Comparison of ENCODE assay signal across 9 mouse cellular contexts in the genomic region with DNA sequence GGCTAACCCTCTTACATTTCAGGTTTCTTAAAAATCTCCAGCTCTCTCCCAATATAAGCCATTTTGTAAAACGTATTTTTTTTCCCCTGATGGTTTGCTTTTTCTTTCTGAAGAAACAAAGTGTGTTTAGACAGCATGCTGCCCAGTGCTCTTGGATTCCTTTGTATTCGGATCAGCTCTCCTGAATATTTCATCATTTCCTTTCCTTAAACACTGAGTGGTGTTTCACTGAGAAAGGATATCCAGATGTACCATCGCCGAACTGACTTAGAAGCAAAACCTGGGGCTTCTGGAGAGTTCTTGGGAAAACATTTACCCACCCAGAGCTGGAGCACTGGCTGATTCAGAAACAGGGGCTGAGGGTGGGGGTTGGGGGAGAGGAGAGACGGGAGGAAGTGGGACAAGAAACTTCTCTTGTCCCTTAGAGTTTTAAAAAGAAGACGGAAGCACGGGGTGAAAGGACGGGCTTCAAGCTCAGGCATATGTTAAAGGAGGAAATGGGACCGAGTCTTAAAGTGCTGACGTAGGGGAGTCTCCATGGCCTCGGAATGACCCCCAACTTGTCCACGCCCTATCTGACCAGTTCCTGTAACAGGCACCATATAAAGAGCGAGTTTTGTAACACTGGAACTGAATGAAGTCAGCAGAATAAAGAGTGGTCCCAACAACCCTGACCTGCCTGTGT.
DNase-seq lines count a peak whose midpoint lies in the region; ATAC-seq and TF ChIP-seq lines count a peak whose summit lies in the region.
"Had no signal": no experiment of that assay in that cellular context is flagged by ENCODE, and none has a peak within 500 bp of the region (broad histone marks: within the 10 kb centered on the region; RNA-seq: fewer than 3 reads in every experiment).

No protein-coding gene starts in this region.

- H3K27me3 ChIP-seq in intestine, embryonic 15.5 days (replicated peaks) = no peaks in the 10 kb centered on the region
- H3K27me3 ChIP-seq: neural tube, embryonic 12.5 days had no signal

- H3K4me2 ChIP-seq in intestine, embryonic 15.5 days (replicated peaks) = peak overlapping the region; percentile 1; the same call in 1 of the 2 replicates
- H3K4me2 ChIP-seq: neural tube, embryonic 12.5 days had no signal

- no peak for DNase-seq in layer of hippocampus, adult 2 months (ENCODE audit: low spot score in 2 of 2)
- DNase-seq in layer of hippocampus, adult 18-20 months (ENCODE audit: low spot score in 2 of 2) = no peak
- peak; percentile 78 for DNase-seq in lung, postnatal 25 days (ENCODE audit: low spot score)
- no peak for DNase-seq in cerebellum, adult 9-10 months
- no peak for DNase-seq in layer of hippocampus, adult 9-10 months (ENCODE audit: low spot score)
- DNase-seq in spleen, adult 12 weeks (ENCODE audit: low spot score) = no peak

- no peak overlapping the region for H3K4me3 ChIP-seq in layer of hippocampus, adult 2 months
- no peak overlapping the region for H3K4me3 ChIP-seq in brown adipose tissue, adult 24 weeks (ENCODE audit: insufficient read depth, low read depth, low read length)
- H3K4me3 ChIP-seq in intestine, embryonic 15.5 days (replicated peaks) = no peak overlapping the region
- H3K4me3 ChIP-seq: neural tube, embryonic 12.5 days had no signal

- H3K9me3 ChIP-seq in intestine, embryonic 15.5 days = no peaks in the 10 kb centered on the region
- H3K9me3 ChIP-seq: neural tube, embryonic 12.5 days had no signal

- peak; percentile 38; the same call in 1 of the 2 replicates for ATAC-seq in intestine, embryonic 15.5 days

- H3K36me3 ChIP-seq in intestine, embryonic 15.5 days = no peaks in the 10 kb centered on the region
- H3K36me3 ChIP-seq: neural tube, embryonic 12.5 days had no signal

- WGBS in intestine, embryonic 15.5 days = 30% methylated on average over 13 of the region's 13 CpGs

- peaks cover 29% of the 10 kb centered on the region for H3K4me1 ChIP-seq in brown adipose tissue, adult 24 weeks (ENCODE audit: control insufficient read depth, insufficient read depth, insufficient read length, low read length)
- H3K4me1 ChIP-seq in intestine, embryonic 15.5 days (replicated peaks) = peaks cover 42% of the 10 kb centered on the region

- TF ChIP-seq CTCF in layer of hippocampus, adult 2 months (conservative IDR thresholded peaks at IDR 0.05) = no peak

- peak overlapping the region; percentile 73 for H3K27ac ChIP-seq in layer of hippocampus, adult 2 months
- peak overlapping the region; percentile 88 for H3K27ac ChIP-seq in brown adipose tissue, adult 24 weeks (replicated peaks; ENCODE audit: low read depth, low read length)
- peak overlapping the region; percentile 69 for H3K27ac ChIP-seq in intestine, embryonic 15.5 days
- H3K27ac ChIP-seq: neural tube, embryonic 12.5 days had no signal

- H3K9ac ChIP-seq in intestine, embryonic 15.5 days = 0 out of 2 replicates have a peak overlapping the region, but pooled peaks have one; percentile 2
- H3K9ac ChIP-seq: neural tube, embryonic 12.5 days had no signal
